Mouse (Mus musculus) myocyte (in vitro differentiated cells): ENCODE data around the gene Syt15.

ENCODE experiments used
- E2F4 ChIP-seq: IDR thresholded peaks from one replicate; pipeline ENCODE4 v1.6.1; 2011; ENCODE audit warnings: mild to moderate bottlenecking, control low read depth, moderate library complexity; ENCODE audit not compliant: insufficient read depth
- MAX ChIP-seq: IDR thresholded peaks from one replicate; pipeline ENCODE4 v1.6.1; 2011; ENCODE audit warnings: low read depth, mild to moderate bottlenecking, control low read depth
- POLR2A ChIP-seq: IDR thresholded peaks from one replicate; pipeline ENCODE4 v1.6.1; 2011; ENCODE audit warnings: low read depth, mild to moderate bottlenecking, control low read depth, moderate library complexity; ENCODE audit not compliant: insufficient read length
- POLR2AphosphoS2 ChIP-seq: IDR thresholded peaks from one replicate; pipeline ENCODE4 v1.6.1; 2011; ENCODE audit warnings: low read depth, control low read depth; ENCODE audit not compliant: insufficient read length
- TCF12 ChIP-seq: IDR thresholded peaks from one replicate; pipeline ENCODE4 v1.6.1; 2011; ENCODE audit warnings: mild to moderate bottlenecking, control low read depth; ENCODE audit not compliant: poor library complexity, insufficient read depth, severe bottlenecking

- no peak for TF ChIP-seq POLR2A
- no peak for TF ChIP-seq MAX
- no peak for TF ChIP-seq TCF12
- TF ChIP-seq POLR2AphosphoS2 = no peak
- no peak for TF ChIP-seq E2F4
Observed at GRCm38 (mm10) chr14:34193879-34194278, 25.5 kb upstream of the Syt15 start.
